Mouse (Mus musculus) thymus, postnatal 4 days (tissue): ENCODE data around the gene Rtkn2.

ENCODE experiments used
- DNase-seq: peaks from one replicate; pipeline ENCODE4 v3.0.0; 2021

Gene Rtkn2

DNA sequence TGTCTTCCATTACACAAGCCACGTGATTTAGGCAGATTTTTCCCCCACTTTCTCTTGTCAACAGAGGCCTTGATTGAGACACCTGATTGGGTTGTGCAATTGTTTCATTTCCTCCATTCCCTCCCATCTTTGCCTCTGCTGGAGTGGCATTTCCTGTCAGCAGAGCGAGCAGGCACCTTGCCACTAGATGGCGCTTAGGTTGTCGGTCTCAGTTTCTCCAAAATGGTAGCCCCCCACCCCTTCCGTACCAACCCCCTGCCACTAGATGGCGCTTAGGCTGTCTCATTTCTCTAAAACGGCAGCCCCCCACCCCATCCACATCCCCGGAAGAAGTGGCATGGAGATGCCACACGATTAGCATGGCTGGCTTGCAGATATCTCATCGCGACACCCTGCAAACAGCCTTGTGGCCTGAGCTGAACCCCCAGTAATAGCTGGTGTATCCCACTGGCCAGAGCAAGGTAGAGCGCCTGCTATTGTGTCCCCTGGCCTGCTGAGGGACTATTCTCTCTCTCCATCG, 18.8 kb downstream of the Rtkn2 start:
- peak; percentile 90 for DNase-seq

DNA sequence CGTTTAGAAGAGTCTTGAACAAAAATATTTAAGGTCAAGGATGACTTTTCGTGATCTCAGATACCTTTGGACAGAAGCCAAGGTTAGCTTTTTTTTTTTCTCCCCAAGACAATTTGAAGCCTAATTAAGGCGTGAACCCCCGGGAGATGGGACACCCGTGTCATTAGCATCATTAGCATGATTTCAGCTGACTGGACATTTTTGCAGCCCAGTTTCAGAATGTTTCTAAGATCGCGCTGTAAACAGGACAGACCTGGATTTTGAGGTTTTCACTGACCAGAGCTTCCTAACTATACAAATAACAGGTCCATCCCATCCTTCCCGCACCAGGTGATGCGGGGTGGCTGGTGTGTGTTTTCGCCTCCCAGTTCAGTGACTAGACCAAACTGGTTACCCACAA, 19.8 kb downstream of the Rtkn2 start:
- DNase-seq = no peak

DNA sequence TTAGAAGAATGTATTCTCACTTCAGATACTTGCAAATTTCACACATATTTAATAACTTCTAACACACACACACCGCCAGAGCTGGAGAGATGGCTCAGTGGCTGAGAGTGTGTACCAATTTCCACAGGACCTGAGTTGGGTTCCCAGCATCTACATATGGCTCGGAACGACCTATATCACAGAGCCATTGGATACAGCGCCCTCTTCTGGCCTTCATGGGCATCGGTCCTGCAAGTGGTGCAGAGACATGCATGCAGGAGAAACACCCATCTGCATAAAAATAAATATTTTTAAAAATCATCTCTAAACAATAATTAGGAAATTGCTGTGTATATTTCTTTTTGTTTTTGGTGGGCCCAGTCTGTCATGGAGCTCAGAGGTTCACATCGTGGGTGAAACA, 22.1 kb downstream of the Rtkn2 start:
- DNase-seq = peak; percentile 29

DNA sequence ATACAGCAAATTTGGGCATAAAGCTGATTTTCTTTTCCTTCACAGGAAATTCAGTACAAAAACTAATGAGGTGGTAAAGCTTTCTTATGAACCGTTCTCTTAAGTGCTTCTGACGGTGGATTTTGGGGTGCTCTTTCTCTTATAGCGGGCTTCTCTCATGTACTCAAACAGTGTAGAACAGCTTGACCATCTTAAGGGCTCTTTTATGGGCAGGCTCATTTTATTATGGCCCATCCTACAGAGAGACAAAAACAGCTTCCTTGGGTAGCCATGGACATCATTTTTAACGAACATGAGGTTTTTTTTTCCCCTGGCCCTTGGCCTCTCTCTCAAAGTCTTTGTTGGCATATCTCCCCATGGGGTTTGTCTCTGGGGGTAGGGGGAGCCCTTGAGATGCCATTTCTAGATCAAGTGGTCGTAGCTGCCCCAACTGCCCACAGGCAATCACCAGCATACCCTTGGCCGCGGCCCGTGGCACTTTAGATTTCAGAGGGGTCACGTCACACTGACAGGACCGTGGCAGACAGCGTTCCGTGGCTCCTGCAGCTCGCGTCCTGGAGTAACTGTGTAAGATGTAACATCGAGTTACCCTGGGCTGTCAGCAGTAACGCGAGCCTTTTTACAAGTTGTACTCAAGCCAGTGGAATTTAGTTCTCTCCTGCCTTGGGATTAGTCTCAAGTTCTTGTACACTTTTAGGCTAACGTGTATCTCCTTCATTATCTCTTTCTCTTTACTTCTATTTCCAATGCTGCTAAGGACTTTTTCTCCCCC, 24.5 kb downstream of the Rtkn2 start:
- DNase-seq = no peak

DNA sequence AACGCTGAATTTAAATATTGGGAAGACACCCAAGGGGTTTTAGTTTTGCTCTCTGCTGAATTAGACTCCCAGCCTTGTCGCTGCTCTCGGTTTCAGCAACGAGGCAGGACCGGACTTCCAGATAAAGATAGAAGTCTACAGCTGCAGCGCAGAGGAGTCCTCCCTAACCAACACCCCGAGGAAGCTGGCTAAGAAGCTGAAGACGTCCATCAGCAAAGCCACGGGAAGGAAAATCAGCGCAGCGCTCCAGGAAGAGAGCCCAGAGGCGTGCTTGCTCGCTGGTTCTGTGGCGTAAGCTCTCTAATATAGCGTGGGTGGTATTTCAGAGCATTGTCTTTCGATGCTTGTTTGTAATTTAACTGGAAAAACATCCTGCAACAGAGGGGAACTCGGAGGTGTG, 26.0 kb downstream of the Rtkn2 start:
- no peak for DNase-seq

DNA sequence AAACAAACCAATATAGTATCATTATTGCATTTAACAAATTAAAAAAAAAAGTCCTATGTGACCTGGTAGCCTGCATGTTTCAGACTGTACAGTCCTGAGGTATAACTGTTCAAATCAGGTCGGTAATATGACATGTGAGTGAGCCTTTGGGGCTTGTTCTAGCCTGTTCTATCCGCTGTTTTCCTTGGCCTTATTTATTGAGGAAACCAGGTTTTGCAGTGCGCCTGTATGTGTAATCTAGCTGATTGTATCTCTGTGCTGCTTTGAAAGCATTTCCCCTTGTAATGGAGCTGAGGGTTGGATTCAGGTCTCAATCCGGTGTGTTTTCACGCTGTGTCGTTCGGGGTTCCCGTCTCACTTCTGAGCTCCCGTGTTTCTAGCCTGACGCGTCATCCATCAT, 27.1 kb downstream of the Rtkn2 start:
- no peak for DNase-seq

DNA sequence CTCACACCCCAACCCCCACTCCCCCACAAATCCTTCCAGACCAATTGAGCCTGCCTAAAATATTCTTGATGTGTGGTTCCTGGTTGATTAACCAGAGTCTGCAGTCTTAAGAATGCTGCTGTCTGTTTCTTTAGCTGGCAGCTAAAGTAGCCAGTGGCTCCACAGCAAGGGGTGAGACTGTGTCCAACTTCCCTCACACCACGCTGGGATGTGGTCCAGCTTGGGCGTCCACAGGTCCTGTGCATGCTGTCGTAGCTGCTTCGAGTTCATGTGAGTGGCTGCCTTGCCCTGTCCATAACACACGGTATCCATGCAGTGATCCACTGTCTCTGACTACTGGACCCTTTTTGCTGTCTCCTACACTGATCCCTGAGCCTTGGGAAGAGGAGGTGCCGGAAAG, 27.7 kb downstream of the Rtkn2 start:
- DNase-seq = no peak

DNA sequence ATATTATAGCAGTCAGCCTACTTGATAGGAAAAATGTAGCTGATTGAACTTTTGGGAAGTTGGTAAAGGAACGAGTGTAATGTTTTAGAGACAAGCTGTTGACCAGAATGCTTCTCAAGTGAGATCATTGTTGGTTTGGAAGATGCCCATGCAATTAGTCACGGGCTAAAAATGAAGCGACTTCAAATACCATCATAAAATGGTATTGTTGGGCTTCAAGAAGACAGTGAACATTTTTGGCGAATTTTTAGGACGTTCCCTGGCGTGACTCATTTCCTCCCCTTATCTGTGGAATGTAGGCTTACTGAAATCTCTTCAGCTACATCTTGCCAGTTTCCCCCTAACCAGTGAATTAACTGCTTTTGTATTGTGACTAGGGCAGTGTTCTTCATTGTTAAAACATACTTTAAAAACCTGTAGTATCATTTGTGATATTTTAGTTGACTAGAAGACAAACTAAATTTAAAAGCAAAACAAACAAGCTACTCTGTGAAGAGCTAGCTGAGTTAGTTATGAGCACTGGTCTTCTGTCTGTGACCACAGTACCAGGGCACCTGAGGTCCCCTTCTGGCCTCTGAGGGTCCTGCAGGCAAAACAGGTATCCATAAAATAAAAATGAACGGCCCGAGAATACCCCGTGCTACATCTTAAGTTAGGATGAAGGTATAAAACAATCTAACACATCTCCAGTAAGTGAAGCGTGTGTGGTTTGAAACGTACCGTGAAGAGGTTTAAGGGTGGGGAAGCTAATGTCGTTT, 29.0 kb downstream of the Rtkn2 start:
- DNase-seq = peak; percentile 32

DNA sequence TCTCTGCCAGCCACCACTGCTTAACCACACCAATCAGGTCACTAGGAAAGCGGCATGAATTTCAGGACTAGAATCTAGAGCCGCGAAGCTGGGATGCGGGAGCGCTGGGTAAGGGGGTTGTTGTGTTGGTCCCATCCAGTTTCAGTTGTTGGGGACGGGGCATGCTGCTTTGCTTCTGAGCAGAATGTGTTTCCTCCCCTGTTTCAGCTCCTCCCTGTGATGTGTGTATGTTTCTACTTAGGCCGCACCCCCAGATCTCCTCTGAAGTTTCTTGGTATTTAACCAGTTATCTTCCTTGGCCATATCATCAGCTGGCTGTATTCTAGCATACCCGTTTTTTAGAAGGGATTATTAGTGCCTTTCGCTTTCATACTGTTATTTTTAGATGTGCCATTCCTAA, 29.9 kb downstream of the Rtkn2 start:
- DNase-seq = no peak

DNA sequence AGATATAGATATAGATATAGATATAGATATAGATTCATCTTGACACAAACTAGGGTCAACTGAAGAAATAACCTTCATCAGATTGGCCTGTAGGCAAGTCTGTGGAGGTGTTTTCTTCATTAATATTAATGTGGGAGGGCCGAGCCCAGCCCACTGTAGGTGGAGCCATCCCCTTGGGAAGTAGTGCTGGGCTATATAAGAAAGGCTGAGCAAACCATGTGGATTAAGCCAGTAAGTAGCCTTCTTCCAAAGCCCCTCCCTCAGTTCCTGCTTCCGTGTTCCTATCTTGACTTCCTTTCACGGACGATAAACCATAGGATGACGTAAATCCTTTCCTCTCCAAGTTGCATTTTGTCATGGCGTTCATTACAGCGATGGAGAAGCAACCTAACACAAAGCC, 30.5 kb downstream of the Rtkn2 start:
- DNase-seq = no peak

DNA sequence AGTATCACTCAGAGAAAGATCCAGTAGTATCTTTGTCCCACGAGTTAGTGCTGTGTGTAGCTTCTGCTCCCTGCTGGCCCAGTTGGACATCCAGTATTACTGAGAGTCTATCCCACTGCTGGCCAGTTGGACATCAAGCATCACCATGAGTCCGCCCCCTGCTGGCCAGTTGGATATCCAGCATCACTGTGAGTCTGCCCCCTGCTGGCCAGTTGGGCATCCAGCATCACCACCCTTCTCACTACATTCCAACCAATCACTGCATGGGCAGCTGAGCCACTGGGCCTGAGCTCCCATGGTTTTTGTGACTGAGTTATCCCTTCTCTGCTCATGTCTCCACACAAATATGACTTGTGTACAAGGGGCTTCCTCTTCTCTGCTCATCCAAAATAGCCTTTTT, 33.8 kb downstream of the Rtkn2 start:
- DNase-seq = peak; percentile 68

DNA sequence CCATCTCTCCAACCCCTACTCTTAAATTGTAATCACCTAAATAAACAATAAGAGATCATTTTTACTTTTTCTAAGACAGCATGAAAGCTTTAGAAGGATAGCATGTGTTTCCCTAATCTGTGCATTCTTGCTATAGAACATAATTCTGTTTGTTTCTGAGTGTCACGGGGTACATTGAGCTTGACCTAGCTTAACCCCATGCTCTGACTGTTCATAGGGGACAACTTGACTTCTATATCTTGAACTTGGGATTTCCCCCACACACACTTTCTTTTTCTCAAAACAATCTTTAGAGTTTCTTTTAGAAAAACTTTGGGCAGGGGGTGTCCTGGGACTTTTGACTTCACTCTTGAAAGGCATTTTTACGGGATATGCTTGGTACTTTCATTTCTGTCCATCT, 41.4 kb downstream of the Rtkn2 start:
- no peak for DNase-seq

DNA sequence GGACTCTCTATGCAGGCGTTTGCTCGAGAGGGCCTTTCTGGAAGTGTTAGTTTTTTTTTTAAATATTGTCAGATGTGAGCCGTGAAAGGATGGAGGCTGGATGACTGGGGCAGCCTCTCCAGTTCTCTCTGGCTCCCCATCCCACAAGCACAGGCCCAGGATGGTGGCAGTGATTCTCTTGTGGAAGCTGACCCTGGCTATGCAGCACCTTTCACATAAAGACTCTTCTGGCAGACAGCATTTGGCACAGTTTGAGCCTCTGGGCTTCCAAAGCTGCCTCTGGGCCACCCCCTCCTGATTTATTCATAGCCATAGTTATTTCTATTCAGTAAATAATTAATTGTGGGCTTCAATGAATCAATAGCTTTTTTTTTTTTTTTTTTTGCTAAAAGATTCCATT, 46.3 kb downstream of the Rtkn2 start:
- DNase-seq = no peak

DNA sequence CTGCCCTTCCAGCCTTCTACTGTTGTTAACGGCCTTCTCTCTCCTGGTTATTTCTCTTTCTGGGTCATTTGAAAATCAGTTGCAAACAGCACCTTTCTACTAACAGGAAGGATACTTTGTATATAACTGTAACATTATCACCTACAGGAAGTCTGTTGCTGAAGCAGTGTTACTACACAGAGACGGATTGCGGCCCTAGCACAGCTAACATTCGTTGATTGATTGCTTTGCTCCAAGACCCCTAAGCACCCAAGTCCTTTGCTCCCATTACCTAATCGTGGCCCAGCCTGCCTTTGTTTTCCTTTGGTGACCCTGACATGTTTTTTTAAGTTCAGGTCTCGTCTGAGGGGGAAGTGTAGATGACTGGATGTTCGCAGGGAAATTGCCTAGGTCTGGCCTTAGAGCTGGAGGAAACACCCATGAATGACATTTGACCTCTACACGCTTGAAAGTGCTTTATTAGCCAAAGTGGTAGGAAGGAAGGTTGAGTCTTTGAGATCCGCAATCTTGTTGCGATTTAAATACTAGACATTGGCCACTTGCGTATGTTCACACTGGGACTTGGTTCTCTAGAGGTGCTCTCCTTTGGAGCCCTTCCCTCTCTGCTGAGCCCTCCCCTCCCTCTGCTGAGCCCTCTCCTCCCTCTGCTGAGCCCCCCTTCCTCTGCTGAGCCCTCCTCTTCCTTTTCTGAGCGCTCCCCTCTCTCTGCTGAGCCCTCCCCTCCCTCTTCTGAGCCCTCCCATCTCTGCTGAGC, 49.1 kb downstream of the Rtkn2 start:
- DNase-seq = no peak

DNA sequence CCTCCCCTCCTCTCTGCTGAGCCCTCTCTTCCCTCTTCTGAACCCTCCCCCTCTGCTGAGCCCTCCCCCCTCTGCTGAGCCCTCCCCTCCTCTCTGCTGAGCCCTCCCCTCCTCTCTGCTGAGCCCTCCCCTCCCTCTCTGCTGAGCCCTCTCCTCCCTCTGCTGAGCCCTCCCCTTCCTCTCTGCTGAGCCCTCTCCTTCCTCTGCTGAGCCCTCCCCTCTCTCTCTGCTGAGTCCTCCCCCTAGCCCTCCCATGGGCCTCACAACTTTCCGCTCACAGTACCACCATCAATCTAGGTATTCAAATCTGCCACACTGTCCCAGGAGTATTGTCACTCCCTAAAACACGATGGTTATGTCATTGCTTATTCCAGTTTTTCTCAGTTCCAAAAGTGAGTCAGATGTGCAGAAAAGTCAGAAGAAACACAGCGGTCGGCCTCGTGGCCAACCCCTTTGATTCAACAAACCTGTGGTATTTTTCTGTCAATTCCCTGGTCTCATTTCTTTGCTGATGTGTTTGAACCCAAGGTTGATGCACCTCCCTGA, 49.8 kb downstream of the Rtkn2 start:
- no peak for DNase-seq

DNA sequence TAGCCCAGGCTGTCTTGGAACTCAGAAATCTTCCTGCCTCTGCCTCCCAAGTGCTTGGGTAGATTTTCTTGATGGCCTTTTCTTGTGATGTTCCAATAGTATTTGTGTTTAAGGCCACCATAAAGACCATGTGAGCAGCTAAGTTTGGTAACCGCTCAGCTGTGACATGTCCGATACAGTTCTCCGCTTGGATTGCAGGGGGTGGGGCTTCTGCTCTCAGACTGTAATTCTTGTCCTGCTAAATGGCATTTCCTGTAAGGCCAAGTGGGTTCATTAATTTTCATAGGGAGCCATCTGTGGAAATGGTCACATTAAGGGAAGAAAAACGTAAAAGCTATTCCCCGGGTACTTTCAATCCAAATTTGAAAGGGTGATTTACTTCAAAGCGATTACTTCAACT, 50.7 kb downstream of the Rtkn2 start:
- no peak for DNase-seq

DNA sequence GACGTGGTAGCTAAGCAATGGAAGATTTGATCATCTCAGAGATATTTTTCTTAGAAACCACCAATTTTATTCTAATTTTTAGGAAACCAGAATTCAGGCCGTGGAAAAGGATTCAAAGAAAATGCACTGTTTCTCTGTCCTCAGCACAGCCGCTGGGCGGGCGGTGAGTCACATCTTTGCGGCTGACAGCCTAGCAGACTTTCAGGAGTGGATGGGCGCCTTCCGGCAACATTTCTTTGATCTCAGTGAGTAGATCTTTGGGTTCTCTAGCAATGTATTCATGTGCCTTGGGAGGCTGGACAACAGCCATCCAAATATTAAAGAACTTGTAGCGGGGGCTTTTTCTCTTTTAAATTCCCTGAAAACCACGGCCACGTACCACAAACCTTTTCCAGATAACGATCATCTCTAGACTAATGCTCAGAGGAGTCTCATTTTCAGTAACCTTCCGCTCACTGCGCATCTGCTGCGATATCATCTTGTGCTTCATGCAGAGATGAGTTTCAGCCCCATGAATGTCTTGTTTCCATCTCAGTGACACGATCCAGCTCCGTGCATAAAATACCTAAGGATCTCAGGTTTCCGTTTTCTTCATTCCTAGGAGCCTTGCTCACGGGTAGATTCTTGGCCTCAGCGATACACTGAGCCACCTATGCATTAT, 56.5 kb downstream of the Rtkn2 start:
- no peak for DNase-seq

DNA sequence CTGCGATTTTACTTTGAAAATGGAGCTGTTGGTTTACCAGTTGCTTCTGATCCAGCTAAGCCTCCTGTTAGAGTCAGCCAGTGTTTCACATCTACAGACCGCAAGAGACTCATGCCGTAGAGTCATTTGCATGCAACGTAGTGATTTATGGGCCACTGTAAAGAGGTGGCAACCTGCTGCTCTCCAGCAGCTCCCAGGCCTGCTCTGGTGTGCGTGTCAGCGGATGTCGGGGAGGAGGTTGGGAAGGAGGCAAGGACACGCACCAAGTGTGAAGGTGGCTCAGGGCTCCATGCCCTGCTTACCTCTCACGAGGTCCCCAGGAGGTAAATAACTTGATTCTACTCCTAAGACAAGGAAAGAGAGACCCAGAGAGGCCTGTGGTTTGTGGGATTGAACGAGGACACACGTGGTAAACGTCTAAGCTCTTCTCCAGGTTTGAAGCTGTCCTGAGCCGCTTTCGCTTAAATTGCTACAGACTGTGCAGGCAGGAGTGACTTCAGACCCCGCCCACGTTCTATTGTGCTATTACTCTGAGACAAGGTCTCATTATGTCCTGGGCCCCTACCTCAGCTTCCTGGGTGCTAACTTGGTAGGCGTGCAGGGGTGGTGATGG, 57.1 kb downstream of the Rtkn2 start:
- DNase-seq = no peak

DNA sequence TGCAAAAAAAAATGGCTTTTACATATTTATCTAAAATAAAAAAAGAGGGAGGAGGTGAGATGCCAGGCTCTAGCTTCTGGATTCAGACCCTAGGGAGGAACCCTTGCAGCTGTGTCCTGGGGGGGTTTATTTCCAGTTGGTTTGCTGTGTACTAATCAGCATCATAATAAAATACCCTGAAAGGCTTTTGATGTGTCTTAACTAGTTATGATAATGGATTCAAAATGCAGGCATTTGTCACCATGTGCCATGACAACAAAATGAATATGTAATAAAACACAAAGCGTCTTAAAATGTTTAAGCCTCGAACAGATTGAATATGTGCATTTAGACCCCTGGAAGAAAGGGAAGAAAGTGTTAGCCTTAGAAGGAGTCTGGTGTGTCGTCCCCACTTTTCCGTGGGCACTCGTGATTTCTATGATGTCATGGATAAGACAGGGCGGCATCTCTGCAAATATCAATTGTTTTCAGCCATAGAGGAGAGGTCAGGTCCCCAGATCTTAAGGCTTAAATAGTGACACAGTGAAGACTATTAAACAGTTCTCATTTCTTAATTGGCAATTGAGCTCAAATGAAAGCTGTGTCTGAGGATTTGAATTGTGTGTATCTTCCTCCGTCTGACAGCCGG, 59.7 kb downstream of the Rtkn2 start:
- DNase-seq = no peak

DNA sequence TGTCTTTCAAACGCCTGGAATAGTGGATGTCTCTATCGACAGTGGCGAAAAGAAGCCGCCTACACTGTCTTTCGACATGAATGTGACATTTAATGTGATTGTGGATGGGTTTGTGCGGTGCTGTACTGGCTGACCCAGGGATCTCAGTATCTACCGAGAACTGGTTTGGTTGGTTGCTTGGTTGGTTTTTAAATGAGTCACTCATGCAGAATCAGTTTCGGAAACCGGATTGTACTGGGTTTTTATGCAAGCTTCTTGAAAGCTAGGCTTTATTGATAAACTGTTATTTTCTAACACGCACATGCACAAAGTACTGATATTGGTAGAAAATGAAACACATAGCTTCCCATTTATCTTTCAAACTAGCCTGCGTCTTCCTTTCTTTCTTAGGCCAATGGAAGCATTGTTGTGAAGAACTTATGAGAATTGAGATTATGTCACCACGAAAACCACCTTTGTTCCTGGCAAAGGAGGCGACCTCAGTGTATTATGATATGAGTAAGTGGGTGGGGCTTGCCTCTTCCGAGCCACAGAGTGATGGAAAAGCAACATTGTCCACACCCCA, 60.4 kb downstream of the Rtkn2 start:
- no peak for DNase-seq

DNA sequence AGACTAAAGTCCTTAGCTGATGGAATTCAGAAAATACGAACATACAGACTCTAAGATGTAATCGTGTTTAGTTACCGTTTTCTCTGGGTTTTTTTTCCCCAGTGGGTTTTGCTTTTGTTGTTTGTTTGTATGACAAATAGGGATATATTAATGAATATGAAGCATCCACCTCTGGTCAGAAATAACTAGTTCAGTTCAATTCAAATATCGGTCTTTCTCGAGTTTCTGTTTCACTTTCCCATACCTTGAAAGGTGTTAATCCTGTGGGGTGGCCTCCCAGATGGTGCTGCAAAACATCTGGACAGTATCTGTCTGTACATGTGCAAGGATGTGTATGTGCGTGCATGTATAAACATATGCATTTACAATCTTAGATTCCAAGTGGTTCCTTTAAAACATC, 61.0 kb downstream of the Rtkn2 start:
- no peak for DNase-seq

DNA sequence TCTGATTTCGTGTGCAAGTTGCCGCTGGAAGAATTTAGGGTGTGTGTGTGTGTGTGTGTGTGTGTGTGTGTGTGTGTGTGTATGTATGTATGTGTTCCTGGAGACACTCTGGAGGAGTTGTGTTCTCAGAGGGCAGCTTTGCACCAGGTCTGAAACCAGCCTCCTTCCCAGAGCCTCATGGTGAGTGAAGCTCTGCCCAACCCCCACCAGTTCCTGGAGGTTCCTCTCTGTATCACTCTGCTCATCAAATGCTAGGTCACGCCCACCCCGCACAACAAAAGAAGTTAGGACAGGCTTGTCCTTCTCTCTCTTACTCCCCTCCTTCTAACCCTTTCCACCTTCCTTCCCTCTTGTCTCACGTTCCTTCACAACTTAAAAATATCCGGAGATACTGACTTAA, 64.6 kb downstream of the Rtkn2 start:
- peak; percentile 30 for DNase-seq
